Mouse (Mus musculus) lung, embryonic 15.5 days (tissue): ENCODE results near the gene Gbf1. TPM values are rescaled to one million over a fixed set of nuclear protein-coding genes. Genes with fewer than 3 reads are reported as not detected.

ENCODE experiments used
- ATAC-seq: fragments of 200-750 bp; cut with Nextera tagmentation; 2 replicates; pipeline ENCODE4 v1.8.0; 2017; ENCODE audit warnings: moderate number of reproducible peaks, borderline replicate concordance; ENCODE audit not compliant: low FRiP score, low TSS enrichment; ENCODE audit errors: extremely low read depth
- H3K27ac ChIP-seq: fragments of 300-500 bp; sonication (generic); 2 replicates; pipeline ENCODE4 v1.5.1; 2015; ENCODE audit warnings: moderate library complexity, mild to moderate bottlenecking, inconsistent platforms
- H3K27me3 ChIP-seq: fragments of 300-500 bp; sonication (generic); 2 replicates; pipeline ENCODE4 v1.6.1; 2015; ENCODE audit warnings: inconsistent platforms
- H3K36me3 ChIP-seq: fragments of 300-500 bp; sonication (generic); 2 replicates; pipeline ENCODE4 v1.6.1; 2015; ENCODE audit warnings: inconsistent platforms
- H3K4me1 ChIP-seq: fragments of 300-500 bp; sonication (generic); 2 replicates; pipeline ENCODE4 v1.6.1; 2015; ENCODE audit warnings: inconsistent platforms
- H3K4me2 ChIP-seq: fragments of 300-500 bp; sonication (generic); 2 replicates; pipeline ENCODE4 v1.6.1; 2015; ENCODE audit warnings: inconsistent platforms, mild to moderate bottlenecking, moderate library complexity
- H3K4me3 ChIP-seq: fragments of 300-500 bp; sonication (generic); 2 replicates; pipeline ENCODE4 v1.5.1; 2015; ENCODE audit warnings: mild to moderate bottlenecking, inconsistent platforms
- H3K9ac ChIP-seq: fragments of 300-500 bp; sonication (generic); 2 replicates; pipeline ENCODE4 v1.6.1; 2015; ENCODE audit warnings: inconsistent platforms
- H3K9me3 ChIP-seq: fragments of 300-500 bp; sonication (generic); 2 replicates; pipeline ENCODE4 v1.6.1; 2016; ENCODE audit warnings: inconsistent platforms
- WGBS: fragments of 180-500 bp; shearing (Covaris S2); methylation state at CpG from one replicate; pipeline ENCODE4 v1.1.7; 2015; 5-methylcytosine and 5-hydroxymethylcytosine counted together
- polyA plus RNA-seq: library from polyadenylated mRNA; unstranded; fragments of >200 nt; fragmentation: Nextera tagmentation; extraction: Ambion mirVana; gene quantifications from 2 replicates; pipeline ENCODE4 v1.2.1, GENCODE M21; 2015

The Gbf1 gene
- polyA plus RNA-seq, 1 experiment from 2014 or later, result 65.0 TPM

- 85% methylated on average over 3 of the region's 3 CpGs for WGBS
- Histone ChIP-seq H3K9me3 (no peaks in the 10 kb centered on the region), H3K36me3 (no peaks in the 10 kb centered on the region), H3K27ac (no peak overlapping the region), H3K4me3 (no peak overlapping the region), H3K9ac (no peak overlapping the region), H3K27me3 (no peaks in the 10 kb centered on the region), H3K4me1 (peaks cover 3% of the 10 kb centered on the region), H3K4me2 (no peak overlapping the region)
- no peak for ATAC-seq
Measured at GRCm38 (mm10) chr19:46227300-46227699, 75.0 kb downstream of the Gbf1 start.

- Histone ChIP-seq H3K4me3 (no peak overlapping the region), H3K4me1 (no peaks in the 10 kb centered on the region), H3K27me3 (no peaks in the 10 kb centered on the region), H3K4me2 (no peak overlapping the region), H3K36me3 (no peaks in the 10 kb centered on the region), H3K27ac (no peak overlapping the region), H3K9ac (no peak overlapping the region), H3K9me3 (no peaks in the 10 kb centered on the region)
- no peak for ATAC-seq
- WGBS, result 60% methylated on average over 2 of the region's 2 CpGs
Measured at GRCm38 (mm10) chr19:46234450-46234849, 82.1 kb downstream of the Gbf1 start.

GRCm38 (mm10) chr19:46236658-46237057 is 84.3 kb downstream of the Gbf1 start:
- H3K4me2 ChIP-seq, result no peak overlapping the region
- 56% methylated on average over 5 of the region's 5 CpGs for WGBS

GRCm38 (mm10) chr19:46240246-46240645 is 87.9 kb downstream of the Gbf1 start:
- 51% methylated on average over 2 of the region's 2 CpGs for WGBS

More at GRCm38 (mm10) chr19:46236658-46237057, 84.3 kb downstream of the Gbf1 start:
- H3K27me3 ChIP-seq, result no peaks in the 10 kb centered on the region
- no peaks in the 10 kb centered on the region for H3K4me1 ChIP-seq
- H3K27ac ChIP-seq, result no peak overlapping the region
- H3K36me3 ChIP-seq, result no peaks in the 10 kb centered on the region
- no peak overlapping the region for H3K9ac ChIP-seq
- H3K4me3 ChIP-seq, result no peak overlapping the region
- H3K9me3 ChIP-seq, result no peaks in the 10 kb centered on the region
- no peak for ATAC-seq

GRCm38 (mm10) chr19:46242416-46242815 is 90.1 kb downstream of the Gbf1 start:
- Histone ChIP-seq H3K36me3 (peaks cover 5% of the 10 kb centered on the region; the same call in 1 of the 2 replicates), H3K4me2 (no peak overlapping the region), H3K27ac (no peak overlapping the region), H3K9me3 (no peaks in the 10 kb centered on the region), H3K4me1 (no peaks in the 10 kb centered on the region), H3K4me3 (no peak overlapping the region), H3K27me3 (no peaks in the 10 kb centered on the region), H3K9ac (no peak overlapping the region)
- whole genome bisulfite sequencing, result 71% methylated on average over 5 of the region's 5 CpGs
- ATAC-seq, result no peak

More at GRCm38 (mm10) chr19:46240246-46240645, 87.9 kb downstream of the Gbf1 start:
- Histone ChIP-seq H3K27me3 (no peaks in the 10 kb centered on the region), H3K9me3 (no peaks in the 10 kb centered on the region), H3K4me3 (no peak overlapping the region), H3K9ac (no peak overlapping the region), H3K27ac (no peak overlapping the region), H3K4me1 (no peaks in the 10 kb centered on the region), H3K36me3 (no peaks in the 10 kb centered on the region), H3K4me2 (no peak overlapping the region)
- ATAC-seq, result no peak

GRCm38 (mm10) chr19:46244628-46245027 is 92.3 kb downstream of the Gbf1 start:
- Histone ChIP-seq H3K27me3 (no peaks in the 10 kb centered on the region), H3K4me2 (no peak overlapping the region), H3K9ac (no peak overlapping the region), H3K4me3 (no peak overlapping the region), H3K4me1 (no peaks in the 10 kb centered on the region), H3K27ac (no peak overlapping the region), H3K9me3 (no peaks in the 10 kb centered on the region), H3K36me3 (peaks cover 5% of the 10 kb centered on the region; the same call in 1 of the 2 replicates)
- no peak for ATAC-seq
- 34% methylated on average over 5 of the region's 5 CpGs for WGBS

- Histone ChIP-seq H3K36me3 (peaks cover 12% of the 10 kb centered on the region), H3K9ac (no peak overlapping the region), H3K27me3 (no peaks in the 10 kb centered on the region), H3K9me3 (no peaks in the 10 kb centered on the region), H3K4me3 (no peak overlapping the region), H3K27ac (no peak overlapping the region), H3K4me2 (no peak overlapping the region), H3K4me1 (no peaks in the 10 kb centered on the region)
- no peak for ATAC-seq
- WGBS, result 33% methylated on average over 7 of the region's 7 CpGs
Measured at GRCm38 (mm10) chr19:46248991-46249390, 96.7 kb downstream of the Gbf1 start.

- ATAC-seq, result no peak
- no peak overlapping the region for H3K9ac ChIP-seq
- H3K4me1 ChIP-seq, result no peaks in the 10 kb centered on the region
- no peaks in the 10 kb centered on the region for H3K9me3 ChIP-seq
- no peak overlapping the region for H3K4me2 ChIP-seq
- H3K27ac ChIP-seq, result no peak overlapping the region
- 37% methylated on average over 7 of the region's 7 CpGs for WGBS
- H3K4me3 ChIP-seq, result no peak overlapping the region
- peaks cover 33% of the 10 kb centered on the region for H3K36me3 ChIP-seq
- no peaks in the 10 kb centered on the region for H3K27me3 ChIP-seq
Measured at GRCm38 (mm10) chr19:46254163-46254752, 101.9 kb downstream of the Gbf1 start.

- no peak for ATAC-seq
- Histone ChIP-seq H3K36me3 (peaks cover 88% of the 10 kb centered on the region), H3K9me3 (no peaks in the 10 kb centered on the region), H3K27me3 (no peaks in the 10 kb centered on the region), H3K4me1 (no peaks in the 10 kb centered on the region), H3K9ac (no peak overlapping the region), H3K4me3 (no peak overlapping the region), H3K4me2 (no peak overlapping the region), H3K27ac (no peak overlapping the region)
- 90% methylated on average over 7 of the region's 7 CpGs for WGBS
Measured at GRCm38 (mm10) chr19:46264762-46265161, 112.5 kb downstream of the Gbf1 start.

- ATAC-seq, result no peak
- peaks cover 64% of the 10 kb centered on the region for H3K36me3 ChIP-seq
Measured at GRCm38 (mm10) chr19:46275307-46275706, 123.0 kb downstream of the Gbf1 start.

GRCm38 (mm10) chr19:46282081-46282849 is 130.0 kb downstream of the Gbf1 start:
- Histone ChIP-seq H3K27me3 (no peaks in the 10 kb centered on the region), H3K36me3 (peaks cover 71% of the 10 kb centered on the region), H3K27ac (no peak overlapping the region), H3K4me1 (no peaks in the 10 kb centered on the region), H3K9ac (no peak overlapping the region), H3K4me2 (no peak overlapping the region), H3K4me3 (no peak overlapping the region), H3K9me3 (no peaks in the 10 kb centered on the region)
- no peak for ATAC-seq
- 94% methylated on average over 11 of the region's 11 CpGs for WGBS

More at GRCm38 (mm10) chr19:46275307-46275706, 123.0 kb downstream of the Gbf1 start:
- no peaks in the 10 kb centered on the region for H3K4me1 ChIP-seq
- no peak overlapping the region for H3K27ac ChIP-seq
- no peak overlapping the region for H3K4me3 ChIP-seq
- no peak overlapping the region for H3K4me2 ChIP-seq
- H3K9ac ChIP-seq, result no peak overlapping the region
- H3K9me3 ChIP-seq, result no peaks in the 10 kb centered on the region
- no peaks in the 10 kb centered on the region for H3K27me3 ChIP-seq

GRCm38 (mm10) chr19:46284686-46285085 is 132.4 kb downstream of the Gbf1 start:
- H3K4me2 ChIP-seq, result no peak overlapping the region
- peaks cover 63% of the 10 kb centered on the region for H3K36me3 ChIP-seq
- no peak overlapping the region for H3K27ac ChIP-seq
- no peaks in the 10 kb centered on the region for H3K9me3 ChIP-seq
- H3K9ac ChIP-seq, result no peak overlapping the region
- no peaks in the 10 kb centered on the region for H3K27me3 ChIP-seq
- H3K4me3 ChIP-seq, result no peak overlapping the region
- no peaks in the 10 kb centered on the region for H3K4me1 ChIP-seq
- ATAC-seq, result no peak
- WGBS, result 94% methylated on average over 4 of the region's 4 CpGs
